Mouse (Mus musculus) myocyte (in vitro differentiated cells): ENCODE data around the gene Exph5.

Experiments used
- CEBPB ChIP-seq: IDR thresholded peaks from 2 replicates; pipeline ENCODE4 v1.6.1; 2011; ENCODE audit warnings: mild to moderate bottlenecking, moderate library complexity; ENCODE audit not compliant: poor library complexity, insufficient read depth, severe bottlenecking
- E2F4 ChIP-seq: IDR thresholded peaks from one replicate; pipeline ENCODE4 v1.6.1; 2011; ENCODE audit warnings: mild to moderate bottlenecking, control low read depth, moderate library complexity; ENCODE audit not compliant: insufficient read depth
- MAX ChIP-seq: IDR thresholded peaks from one replicate; pipeline ENCODE4 v1.6.1; 2011; ENCODE audit warnings: low read depth, mild to moderate bottlenecking, control low read depth
- MYOD1 ChIP-seq, 3 experiments: IDR thresholded peaks; one replicate each; pipeline ENCODE4 v1.6.1; 2011; ENCODE audit warnings: control low read depth in 2 of 3, low read depth in 2 of 3, mild to moderate bottlenecking in 2 of 3, moderate library complexity in 1 of 3; ENCODE audit not compliant: insufficient read length in 2 of 3, control insufficient read depth in 1 of 3
- MYOG ChIP-seq, 3 experiments: IDR thresholded peaks; one replicate each; pipeline ENCODE4 v1.6.1; 2011; ENCODE audit warnings: control low read depth in 2 of 3, low read depth in 2 of 3, mild to moderate bottlenecking in 2 of 3; ENCODE audit not compliant: insufficient read length in 2 of 3, control insufficient read depth in 1 of 3, insufficient read depth in 1 of 3
- POLR2A ChIP-seq: IDR thresholded peaks from one replicate; pipeline ENCODE4 v1.6.1; 2011; ENCODE audit warnings: low read depth, mild to moderate bottlenecking, control low read depth, moderate library complexity; ENCODE audit not compliant: insufficient read length
- POLR2AphosphoS2 ChIP-seq: IDR thresholded peaks from one replicate; pipeline ENCODE4 v1.6.1; 2011; ENCODE audit warnings: low read depth, control low read depth; ENCODE audit not compliant: insufficient read length
- REST ChIP-seq: IDR thresholded peaks from one replicate; pipeline ENCODE4 v1.6.1; 2011; ENCODE audit warnings: mild to moderate bottlenecking, control low read depth, moderate library complexity; ENCODE audit not compliant: insufficient read depth, insufficient read length
- SRF ChIP-seq: IDR thresholded peaks from one replicate; pipeline ENCODE4 v1.6.1; 2011; ENCODE audit warnings: low read depth; ENCODE audit not compliant: control insufficient read depth, insufficient read length
- TCF12 ChIP-seq: IDR thresholded peaks from one replicate; pipeline ENCODE4 v1.6.1; 2011; ENCODE audit warnings: mild to moderate bottlenecking, control low read depth; ENCODE audit not compliant: poor library complexity, insufficient read depth, severe bottlenecking
- TCF3 ChIP-seq: IDR thresholded peaks from one replicate; pipeline ENCODE4 v1.6.1; 2011; ENCODE audit warnings: low read depth, control low read depth; ENCODE audit not compliant: insufficient read length
- USF1 ChIP-seq: IDR thresholded peaks from one replicate; pipeline ENCODE4 v1.6.1; 2011; ENCODE audit warnings: low read depth, mild to moderate bottlenecking, control low read depth, moderate library complexity

DNA sequence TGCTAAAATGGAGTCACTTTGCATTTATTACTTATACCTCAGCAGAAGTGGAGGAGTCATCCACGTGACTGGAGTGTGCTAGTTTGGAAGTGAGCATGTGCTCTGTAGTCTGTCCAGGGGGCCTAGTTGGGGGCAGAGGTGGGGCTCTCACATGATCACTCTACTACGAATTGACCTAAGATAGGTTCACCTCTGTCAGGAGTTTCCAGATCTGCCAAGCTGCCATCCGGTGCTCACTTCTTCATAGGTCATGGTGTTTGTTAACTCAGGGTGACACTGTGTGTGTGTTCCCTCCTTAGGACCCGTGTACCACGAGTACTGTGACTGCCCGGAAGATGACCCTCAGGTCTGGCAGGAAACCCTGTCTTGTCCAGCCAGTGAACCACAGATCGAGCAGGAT, 88.7 kb downstream of the Exph5 start:
- TF ChIP-seq E2F4: no peak
- TF ChIP-seq POLR2A: no peak
- TF ChIP-seq CEBPB: no peak
- TF ChIP-seq MYOD1 (IDR thresholded peaks at IDR 0.05; ENCODE audit: control insufficient read depth in 1 of 3, insufficient read length in 2 of 3, low read depth in 2 of 3): no peak
- no peak for TF ChIP-seq POLR2AphosphoS2
- TF ChIP-seq USF1: no peak
- no peak for TF ChIP-seq TCF3
- TF ChIP-seq TCF12: no peak
- no peak for TF ChIP-seq MAX
- no peak for TF ChIP-seq REST
- TF ChIP-seq MYOG (IDR thresholded peaks at IDR 0.05; ENCODE audit: control insufficient read depth in 1 of 3, insufficient read depth in 1 of 3, insufficient read length in 2 of 3, low read depth in 2 of 3): no peak
- TF ChIP-seq SRF: no peak
